ENCODE assay signal across 15 mouse cellular contexts in the genomic region with DNA sequence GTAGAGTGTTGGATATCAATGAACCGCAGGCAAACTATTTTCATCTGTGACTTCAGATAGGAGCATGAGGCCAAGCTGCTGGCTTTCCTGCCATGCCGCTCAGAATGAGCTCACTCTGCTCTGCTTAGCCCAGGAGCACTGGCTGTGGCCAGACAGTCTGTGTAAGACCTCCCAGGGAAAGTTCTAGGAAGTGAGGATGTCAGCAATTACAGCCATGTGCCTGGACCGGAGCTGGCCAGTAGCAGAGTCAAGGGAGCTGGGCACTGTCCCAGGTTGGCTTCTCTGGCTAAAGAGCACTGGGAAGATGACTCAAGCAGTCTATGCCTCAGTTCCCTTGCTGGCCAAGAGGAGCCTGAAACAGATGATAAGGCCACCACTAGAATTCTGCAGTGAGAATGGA.
"Had no signal": no experiment of that assay in that cellular context is flagged by ENCODE, and none has a peak within 500 bp of the region (broad histone marks: within the 10 kb centered on the region; RNA-seq: fewer than 3 reads in every experiment).

No protein-coding gene starts in this region.

- H3K9ac ChIP-seq: liver, embryonic 12.5 days; lung, embryonic 14.5 days; midbrain, embryonic 15.5 days; neural tube, embryonic 12.5 days; stomach, embryonic 15.5 days had no signal

- H3K36me3 ChIP-seq: liver, embryonic 12.5 days; midbrain, embryonic 15.5 days; neural tube, embryonic 12.5 days; stomach, embryonic 15.5 days had no signal

- ATAC-seq: liver, embryonic 12.5 days; midbrain, embryonic 15.5 days had no signal

- H3K9me3 ChIP-seq: liver, embryonic 12.5 days; megakaryocyte, embryonic 14.5 days; midbrain, embryonic 15.5 days; neural tube, embryonic 12.5 days; stomach, embryonic 15.5 days had no signal

- H3K4me2 ChIP-seq: liver, embryonic 12.5 days; lung, embryonic 14.5 days; midbrain, embryonic 11.5 days; midbrain, embryonic 15.5 days; neural tube, embryonic 12.5 days; stomach, embryonic 15.5 days had no signal

- DNase-seq: kidney, adult 9 months; lung, embryonic 14.5 days; lung, postnatal 10 days; retina, postnatal 1 day; right cerebral cortex, postnatal 4 days; thymus, adult 2 months; thymus, postnatal 25 days had no signal

- H3K27me3 ChIP-seq: liver, embryonic 12.5 days; midbrain, embryonic 15.5 days; neural tube, embryonic 12.5 days; stomach, embryonic 15.5 days had no signal

- H3K27ac ChIP-seq: kidney, postnatal 0 days; liver, embryonic 12.5 days; macrophage; midbrain, embryonic 15.5 days; neural tube, embryonic 12.5 days; stomach, embryonic 15.5 days had no signal

- H3K4me3 ChIP-seq: liver, embryonic 12.5 days; megakaryocyte, embryonic 14.5 days; midbrain, embryonic 15.5 days; neural tube, embryonic 12.5 days; stomach, embryonic 15.5 days had no signal

- H3K4me1 ChIP-seq: liver, embryonic 12.5 days; megakaryocyte, embryonic 14.5 days; midbrain, embryonic 15.5 days; neural tube, embryonic 12.5 days; stomach, embryonic 15.5 days had no signal
